Mouse (Mus musculus) forebrain, embryonic 10.5 days (tissue): ENCODE results near the gene Tspan33. TPM values are rescaled to one million over a fixed set of nuclear protein-coding genes. Genes with fewer than 3 reads are reported as not detected.
"Not testable (repeated sequence)": the region's sequence is repeated elsewhere in the genome, so short reads cannot be mapped to it uniquely, and the experiment has no call there.

Source experiments
- DNase-seq: peaks from one replicate; pipeline ENCODE4 v3.0.0-alpha.2; 2017; ENCODE audit warnings: low spot score; ENCODE audit errors: extremely low spot score
- H3K27ac ChIP-seq: fragments of 300-500 bp; sonication (generic); 2 replicates; pipeline ENCODE4 v1.5.1; 2016; ENCODE audit warnings: mild to moderate bottlenecking
- H3K27me3 ChIP-seq: fragments of 300-500 bp; sonication (generic); 2 replicates; pipeline ENCODE4 v1.6.1; 2016; ENCODE audit warnings: mild to moderate bottlenecking; ENCODE audit not compliant: poor library complexity, severe bottlenecking
- H3K36me3 ChIP-seq: fragments of 300-500 bp; sonication (generic); replicated peaks from 2 replicates; pipeline ENCODE4 v1.6.1; 2016; ENCODE audit warnings: mild to moderate bottlenecking, moderate library complexity
- H3K4me1 ChIP-seq: fragments of 300-500 bp; sonication (generic); 2 replicates; pipeline ENCODE4 v1.6.1; 2016
- H3K4me3 ChIP-seq: fragments of 300-500 bp; sonication (generic); 2 replicates; pipeline ENCODE4 v1.5.1; 2016; ENCODE audit warnings: mild to moderate bottlenecking, moderate library complexity
- H3K9me3 ChIP-seq: fragments of 300-500 bp; sonication (generic); 2 replicates; pipeline ENCODE4 v1.6.1; 2016; ENCODE audit warnings: mild to moderate bottlenecking, moderate library complexity
- WGBS: fragments of 180-500 bp; shearing (Covaris S2); methylation state at CpG from one replicate; pipeline ENCODE4 v1.1.7; 2016; 5-methylcytosine and 5-hydroxymethylcytosine counted together
- polyA plus RNA-seq: library from polyadenylated mRNA; unstranded; fragments of >200 nt; fragmentation: Nextera tagmentation; extraction: Ambion mirVana; gene quantifications from 2 replicates; pipeline ENCODE4 v1.2.1, GENCODE M21; 2016

Gene Tspan33
- 11.5 and 13.3 TPM in 2 replicates for polyA plus RNA-seq

- Histone ChIP-seq H3K36me3 (no peaks in the 10 kb centered on the region), H3K9me3 (no peaks in the 10 kb centered on the region), H3K4me1 (peaks cover 40% of the 10 kb centered on the region), H3K27ac (peak within 1 kb of the TSS; percentile 91), H3K27me3 (peaks cover 58% of the 10 kb centered on the region), H3K4me3 (peak within 1 kb of the TSS; percentile 90)
- DNase-seq = peak; percentile 94
- WGBS = under 1% methylated on average over 41 of the region's 41 CpGs
Observed at GRCm38 (mm10) chr6:29693953-29694352, at the start of gene Tspan33. Gene Tspan33, plus strand, starts transcription at chr6:29694222.

DNA sequence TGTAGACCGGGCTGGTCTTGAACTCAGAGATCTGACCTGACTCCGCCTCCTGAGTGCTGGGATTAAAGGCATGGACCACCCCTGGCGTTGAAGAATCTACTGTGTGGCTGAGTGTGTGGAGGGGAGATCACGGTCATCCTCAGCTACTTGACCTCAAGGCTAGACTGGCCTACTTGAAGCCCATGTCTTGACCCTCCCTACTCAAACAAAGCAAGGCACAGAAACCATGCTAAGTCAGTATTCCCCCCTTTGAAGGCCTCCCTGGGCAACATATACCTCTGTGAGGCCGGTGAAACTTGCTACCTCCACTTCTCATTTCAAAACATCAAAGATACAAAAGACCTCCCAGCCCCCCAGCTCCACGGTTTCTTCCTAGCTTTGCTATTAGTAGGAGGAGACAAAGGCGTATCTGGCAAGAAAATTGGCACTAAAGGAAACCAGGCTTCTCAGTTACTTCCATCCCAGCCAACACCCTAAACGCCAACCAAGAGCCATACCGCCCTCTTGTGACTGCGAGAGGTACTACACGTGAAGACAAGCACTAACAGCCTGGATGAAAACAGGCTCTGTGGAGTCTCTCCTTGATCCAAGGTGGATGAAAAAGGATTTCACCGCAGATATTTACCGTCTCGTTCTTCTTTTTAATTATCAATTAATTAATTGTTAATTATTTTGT, 44.4 kb upstream of the Tspan33 start:
- Histone ChIP-seq H3K9me3 (no peaks in the 10 kb centered on the region), H3K36me3 (no peaks in the 10 kb centered on the region), H3K4me1 (peaks cover 7% of the 10 kb centered on the region; the same call in 1 of the 2 replicates), H3K27me3 (no peaks in the 10 kb centered on the region; the same call in 1 of the 2 replicates), H3K27ac (no peak overlapping the region), H3K4me3 (no peak overlapping the region)
- peak; percentile 88 for DNase-seq
- WGBS = 33% methylated on average over 14 of the region's 14 CpGs

- H3K4me3 ChIP-seq = no peak overlapping the region
- H3K4me1 ChIP-seq = peaks cover 7% of the 10 kb centered on the region; the same call in 1 of the 2 replicates
- H3K27ac ChIP-seq = no peak overlapping the region
- no peaks in the 10 kb centered on the region for H3K9me3 ChIP-seq
- DNase-seq = no peak
- H3K27me3 ChIP-seq = no peaks in the 10 kb centered on the region; the same call in 1 of the 2 replicates
- no peaks in the 10 kb centered on the region for H3K36me3 ChIP-seq
- 72% methylated on average over 10 of the region's 10 CpGs for WGBS
Observed at GRCm38 (mm10) chr6:29650170-29650549, 43.9 kb upstream of the Tspan33 start.

DNA sequence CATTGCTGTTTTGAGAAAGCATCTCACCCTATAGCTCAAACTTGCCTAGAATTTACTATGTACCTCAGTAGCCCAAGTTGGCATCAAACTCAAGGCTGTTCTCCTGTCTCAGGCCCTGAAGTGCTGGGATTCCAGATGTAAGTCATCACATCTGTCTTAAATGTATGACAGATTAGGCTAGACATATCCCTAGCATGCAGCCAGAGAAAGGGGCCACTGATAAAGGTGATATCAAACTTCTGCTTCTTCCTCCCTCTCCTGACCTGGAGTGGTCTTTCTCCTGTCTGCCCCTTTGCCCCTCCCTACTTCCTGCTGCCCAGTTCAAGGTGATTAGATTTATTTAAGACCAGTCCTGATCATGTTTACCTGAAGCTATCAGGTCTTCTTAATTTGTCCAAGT, 40.8 kb upstream of the Tspan33 start:
- H3K4me3 ChIP-seq = no peak overlapping the region
- no peak for DNase-seq
- H3K4me1 ChIP-seq = peaks cover 7% of the 10 kb centered on the region; the same call in 1 of the 2 replicates
- no peaks in the 10 kb centered on the region; the same call in 1 of the 2 replicates for H3K27me3 ChIP-seq
- no peak overlapping the region for H3K27ac ChIP-seq
- no peaks in the 10 kb centered on the region for H3K36me3 ChIP-seq
- no peaks in the 10 kb centered on the region for H3K9me3 ChIP-seq

DNA sequence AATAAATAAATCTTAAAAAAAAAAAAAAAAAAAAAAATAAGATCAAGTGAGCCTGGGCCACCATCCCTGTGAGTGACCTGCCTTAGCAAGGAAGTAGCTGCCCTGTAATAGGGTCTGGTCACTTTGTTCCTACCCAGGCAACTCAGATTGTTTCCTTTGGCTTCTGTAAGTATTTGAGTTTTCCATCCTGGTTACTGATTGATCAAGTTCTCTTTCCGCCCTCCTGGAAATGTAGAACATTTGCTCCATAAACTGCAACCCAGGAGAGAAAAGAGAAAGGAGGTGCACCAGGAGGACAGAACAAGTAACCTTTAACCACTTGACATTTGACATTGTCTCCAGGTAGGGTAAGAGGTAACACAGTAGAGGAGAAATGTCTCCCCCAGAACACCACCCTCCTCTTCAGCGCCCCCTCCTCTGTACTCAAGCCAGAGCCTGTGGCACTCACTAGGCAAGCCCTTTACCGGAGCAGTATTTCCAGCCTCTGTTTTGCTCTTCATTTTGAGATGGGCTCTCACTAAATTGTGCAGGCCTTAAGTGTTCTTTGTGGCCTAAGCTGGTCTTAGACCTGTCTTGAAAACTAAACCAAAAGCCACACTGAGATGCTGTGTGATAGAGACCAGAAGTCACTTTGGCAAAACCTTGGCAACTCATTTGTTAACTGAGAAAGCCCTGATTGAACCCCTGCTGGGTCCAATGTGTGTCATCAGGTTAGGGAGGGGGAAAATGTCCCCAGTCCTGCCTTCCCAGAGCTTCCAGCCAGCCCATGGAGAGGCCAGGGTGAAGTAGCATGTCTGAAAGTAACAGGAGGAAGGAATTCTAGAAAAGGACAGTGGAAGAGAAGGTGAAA, 35.2 kb upstream of the Tspan33 start:
- Histone ChIP-seq H3K9me3 (no peaks in the 10 kb centered on the region), H3K4me1 (peaks cover 6% of the 10 kb centered on the region), H3K27ac (no peak overlapping the region), H3K4me3 (no peak overlapping the region), H3K36me3 (no peaks in the 10 kb centered on the region), H3K27me3 (no peaks in the 10 kb centered on the region; the same call in 1 of the 2 replicates)
- no peak for DNase-seq
- WGBS = 88% methylated on average over 3 of the region's 3 CpGs

GRCm38 (mm10) chr6:29659964-29660363, 34.1 kb upstream of the Tspan33 start:
- DNase-seq = no peak
- H3K27ac ChIP-seq = no peak overlapping the region

GRCm38 (mm10) chr6:29660662-29661307, 33.2 kb upstream of the Tspan33 start:
- no peaks in the 10 kb centered on the region for H3K27me3 ChIP-seq
- no peak for DNase-seq
- H3K9me3 ChIP-seq = no peaks in the 10 kb centered on the region
- peaks cover 6% of the 10 kb centered on the region for H3K4me1 ChIP-seq
- peak overlapping the region; percentile 20 for H3K27ac ChIP-seq
- H3K4me3 ChIP-seq = no peak overlapping the region
- WGBS = 40% methylated on average over 11 of the region's 11 CpGs
- H3K36me3 ChIP-seq = no peaks in the 10 kb centered on the region

More at GRCm38 (mm10) chr6:29659964-29660363, 34.1 kb upstream of the Tspan33 start:
- Histone ChIP-seq H3K9me3 (no peaks in the 10 kb centered on the region), H3K4me3 (no peak overlapping the region), H3K27me3 (no peaks in the 10 kb centered on the region), H3K4me1 (peaks cover 6% of the 10 kb centered on the region), H3K36me3 (no peaks in the 10 kb centered on the region)
- WGBS = 95% methylated on average over 2 of the region's 2 CpGs

DNA sequence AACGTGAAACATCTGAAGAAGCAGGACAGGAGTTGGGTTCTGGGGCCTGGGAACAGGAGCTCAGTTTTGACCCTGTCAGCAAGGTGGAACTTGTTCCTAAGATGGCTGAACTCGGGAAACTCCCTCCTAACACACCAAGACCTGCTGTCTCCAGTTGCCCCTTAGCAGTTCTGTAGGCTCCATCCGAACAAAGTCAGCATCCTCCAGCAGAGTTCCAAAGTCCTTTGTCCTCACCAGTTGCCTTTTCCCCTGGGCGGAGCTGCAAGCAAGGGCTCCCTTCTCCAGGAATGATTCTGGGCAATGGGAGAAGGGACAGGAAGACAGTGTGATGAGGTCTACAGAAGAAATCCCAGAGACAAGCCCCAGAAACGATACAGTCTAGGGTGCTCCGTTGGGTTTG, 26.8 kb upstream of the Tspan33 start:
- DNase-seq = no peak
- Histone ChIP-seq H3K27ac (no peak overlapping the region), H3K36me3 (no peaks in the 10 kb centered on the region), H3K9me3 (no peaks in the 10 kb centered on the region), H3K27me3 (no peaks in the 10 kb centered on the region), H3K4me3 (no peak overlapping the region), H3K4me1 (peaks cover 17% of the 10 kb centered on the region)
- 82% methylated on average over 6 of the region's 6 CpGs for WGBS

GRCm38 (mm10) chr6:29671741-29672140, 22.3 kb upstream of the Tspan33 start:
- 21% methylated on average over 3 of the region's 3 CpGs for WGBS
- Histone ChIP-seq H3K9me3 (no peaks in the 10 kb centered on the region), H3K4me3 (no peak overlapping the region), H3K27ac (no peak overlapping the region), H3K27me3 (no peaks in the 10 kb centered on the region), H3K36me3 (no peaks in the 10 kb centered on the region), H3K4me1 (peaks cover 31% of the 10 kb centered on the region)
- DNase-seq = no peak

DNA sequence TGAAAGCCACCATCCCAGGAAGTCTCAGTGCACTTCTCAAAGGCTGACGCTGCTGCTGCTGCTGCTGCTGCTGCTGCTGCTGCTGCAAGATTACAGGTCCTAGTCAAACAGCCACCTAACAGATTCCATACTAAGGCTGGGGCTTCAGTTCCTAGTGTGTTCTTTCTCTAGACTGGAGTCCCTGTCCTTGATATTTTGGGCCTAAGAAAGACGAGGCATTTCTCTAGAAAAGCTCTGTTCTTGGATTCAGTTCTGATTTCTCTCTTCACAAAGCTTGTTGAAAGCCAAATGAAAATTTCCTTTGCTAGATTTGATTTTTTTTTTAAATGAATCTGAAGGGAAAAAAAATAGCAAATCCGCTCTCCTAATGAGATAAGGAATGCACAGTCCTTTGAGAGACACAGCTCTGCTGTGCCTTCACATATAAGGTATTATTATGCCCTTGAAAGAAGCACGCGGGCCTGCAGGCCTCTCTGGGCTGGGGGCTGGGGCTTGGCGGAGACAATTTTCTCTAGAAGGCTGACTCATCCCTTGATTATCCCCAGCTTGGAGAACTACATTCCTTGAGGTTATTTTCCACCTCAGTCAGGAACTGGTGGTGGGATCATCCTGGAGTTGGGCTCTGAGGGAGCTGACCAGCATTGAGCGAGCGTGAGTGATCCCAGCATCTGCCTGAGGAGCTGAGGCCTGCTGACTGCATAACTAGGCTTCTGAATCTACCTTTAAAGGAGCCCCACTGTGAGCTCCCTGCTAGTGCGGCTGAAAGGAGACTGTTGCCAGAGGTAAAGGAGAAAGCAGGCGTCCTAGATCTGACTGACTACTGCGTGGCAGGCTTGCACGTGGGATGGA, 21.2 kb upstream of the Tspan33 start:
- Histone ChIP-seq H3K4me3 (no peak overlapping the region), H3K27ac (0 out of 2 replicates have a peak overlapping the region, but pooled peaks have one; percentile 1), H3K4me1 (peaks cover 31% of the 10 kb centered on the region), H3K36me3 (no peaks in the 10 kb centered on the region), H3K27me3 (no peaks in the 10 kb centered on the region), H3K9me3 (no peaks in the 10 kb centered on the region)
- no peak for DNase-seq
- 19% methylated on average over 12 of the region's 12 CpGs for WGBS

DNA sequence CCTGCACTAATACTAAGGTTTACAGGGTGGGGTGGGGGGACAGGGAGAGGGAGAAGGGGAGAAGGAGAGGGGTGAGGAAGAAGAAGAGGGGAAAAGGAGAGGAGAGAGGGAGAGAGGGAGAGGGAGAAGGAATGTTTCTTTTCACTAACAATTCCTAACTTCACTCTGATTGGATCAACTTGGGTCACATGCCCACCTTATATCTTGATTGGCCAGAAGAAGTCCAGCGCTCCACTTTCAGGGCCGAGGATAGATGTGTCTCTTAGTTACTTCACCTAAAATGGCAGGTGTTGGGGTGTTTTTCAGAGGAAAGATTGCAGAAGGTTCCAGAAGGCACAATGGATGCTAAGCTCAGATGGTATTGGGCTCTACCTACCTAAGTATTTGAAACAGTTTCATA, 20.3 kb upstream of the Tspan33 start:
- H3K4me1 ChIP-seq = peaks cover 31% of the 10 kb centered on the region
- no peaks in the 10 kb centered on the region for H3K27me3 ChIP-seq
- WGBS = 31% methylated on average over 2 of the region's 2 CpGs
- no peaks in the 10 kb centered on the region for H3K9me3 ChIP-seq
- no peaks in the 10 kb centered on the region for H3K36me3 ChIP-seq
- no peak overlapping the region for H3K4me3 ChIP-seq
- no peak for DNase-seq
- H3K27ac ChIP-seq = no peak overlapping the region

GRCm38 (mm10) chr6:29679947-29680550, 14.0 kb upstream of the Tspan33 start:
- not testable (repeated sequence) for H3K27me3 ChIP-seq, DNase-seq, H3K4me3 ChIP-seq, H3K27ac ChIP-seq, H3K9me3 ChIP-seq, H3K4me1 ChIP-seq, H3K36me3 ChIP-seq
- 85% methylated on average over 10 of the region's 10 CpGs for WGBS
